Mouse (Mus musculus): ENCODE results near the gene Usp2. TPM values are rescaled to one million over a fixed set of nuclear protein-coding genes. Genes with fewer than 3 reads are reported as not detected.

Gene Usp2
- total and polyA plus RNA-seq, 3 experiments: 3.6 to 13.9 TPM; not detected in 1

DNA sequence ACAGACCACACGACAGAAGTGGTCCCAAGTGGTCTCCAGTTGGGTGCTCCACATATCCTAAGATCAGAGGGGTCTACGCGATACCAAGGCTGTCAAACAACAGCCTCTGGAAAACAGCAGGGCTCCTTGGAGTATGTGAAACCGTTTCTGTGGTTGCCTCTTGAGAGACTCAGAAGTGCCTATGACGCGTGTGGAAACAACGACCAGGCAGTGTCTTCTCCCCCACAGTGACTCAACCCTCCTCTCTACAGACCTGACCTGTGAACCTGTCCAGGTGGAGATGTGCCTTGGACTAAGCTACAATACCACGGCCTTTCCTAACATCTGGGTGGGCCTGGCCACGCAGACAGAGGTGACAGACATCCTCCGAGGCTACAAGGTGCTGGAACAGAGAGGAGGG lies 39.0 kb downstream of the Usp2 start:
- Histone ChIP-seq H3K27ac (ENCODE audit: control insufficient read depth, low read depth, low read length) (no peak overlapping the region), H3K9ac (ENCODE audit: control insufficient read depth, low read depth, low read length, poor library complexity, severe bottlenecking) (no peak overlapping the region), H3K4me3 (ENCODE audit: control insufficient read depth in 1 of 2, insufficient read depth in 1 of 2, low read depth in 2 of 2, low read length in 2 of 2) (no peak overlapping the region), H3K27me3 (ENCODE audit: control insufficient read depth in 1 of 2, insufficient read depth in 2 of 2, low read length in 2 of 2) (no peaks in the 10 kb centered on the region), H3K9me3 (replicated peaks; ENCODE audit: insufficient read depth, low read length) (no peaks in the 10 kb centered on the region), H3K4me1 (ENCODE audit: control insufficient read depth in 1 of 2, insufficient read depth in 2 of 2, low read length in 2 of 2) (peaks cover 0 to 14% of the 10 kb centered on the region in 2 experiments; a peak in 2 of 4 replicates), H3K79me2 (ENCODE audit: control insufficient read depth, insufficient read depth, low read length, poor library complexity) (peaks cover 35% of the 10 kb centered on the region), H3K36me3 (ENCODE audit: control insufficient read depth in 1 of 2, insufficient read depth in 2 of 2, low read length in 2 of 2) (peaks cover 0 to 8% of the 10 kb centered on the region in 2 experiments; a peak in 3 of 4 replicates)
- no peak for DNase-seq (ENCODE audit: low read depth, low spot score)
- TF ChIP-seq JUND (IDR thresholded peaks at IDR 0.05; ENCODE audit: low read depth, low read length) (no peak), E2F4 (IDR thresholded peaks at IDR 0.05; ENCODE audit: borderline replicate concordance, low read depth, low read length) (no peak), USF1 (IDR thresholded peaks at IDR 0.05; ENCODE audit: low read depth, low read length) (no peak)

DNA sequence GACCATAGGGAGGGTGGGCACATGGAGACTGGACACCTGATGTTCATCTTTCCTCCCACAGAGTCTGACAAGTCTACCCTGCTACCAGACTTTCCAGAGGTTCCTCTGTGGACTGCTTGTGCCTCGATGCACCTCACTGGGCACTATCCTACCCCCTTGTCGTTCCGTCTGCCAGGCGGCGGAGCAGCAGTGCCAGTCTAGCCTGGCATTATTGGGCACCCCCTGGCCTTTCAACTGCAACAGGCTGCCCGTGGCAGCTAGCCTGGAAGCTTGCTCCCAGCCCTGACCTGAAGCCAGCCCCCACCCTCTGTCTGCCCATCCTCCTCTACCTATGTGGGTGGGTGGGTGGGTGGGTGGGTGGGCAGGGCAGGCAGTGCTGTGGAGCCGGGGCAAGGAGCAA lies 39.4 kb downstream of the Usp2 start:
- no peak overlapping the region for H3K9ac ChIP-seq (ENCODE audit: control insufficient read depth, low read depth, low read length, poor library complexity, severe bottlenecking)
- no peak overlapping the region for H3K27ac ChIP-seq (ENCODE audit: control insufficient read depth, low read depth, low read length)
- TF ChIP-seq MXI1 (IDR thresholded peaks at IDR 0.05; ENCODE audit: low read depth, low read length) (no peak), ZKSCAN1 (IDR thresholded peaks at IDR 0.05; ENCODE audit: low read depth, low read length) (no peak), NELFE (IDR thresholded peaks at IDR 0.05; ENCODE audit: low read depth, low read length) (no peak), CTCF (IDR thresholded peaks at IDR 0.05 in 2 of 3, conservative IDR thresholded peaks at IDR 0.05 in 1 of 3; ENCODE audit: control insufficient read depth in 1 of 3, insufficient read depth in 1 of 3, low read depth in 2 of 3, low read length in 3 of 3, poor library complexity in 1 of 3, severe bottlenecking in 1 of 3) (no peak), ZMIZ1 (IDR thresholded peaks at IDR 0.05; ENCODE audit: low read depth, low read length) (no peak), HCFC1 (IDR thresholded peaks at IDR 0.05; ENCODE audit: low read depth, low read length) (no peak), ETS1 (IDR thresholded peaks at IDR 0.05; ENCODE audit: low read depth, low read length) (no peak), TCF12 (IDR thresholded peaks at IDR 0.05; ENCODE audit: low read depth, low read length) (no peak), SIN3A (IDR thresholded peaks at IDR 0.05; ENCODE audit: low read length) (no peak), BHLHE40 (IDR thresholded peaks at IDR 0.05; ENCODE audit: borderline replicate concordance, low read depth, low read length) (no peak)
- peaks cover 0 to 14% of the 10 kb centered on the region in 2 experiments; a peak in 2 of 4 replicates for H3K4me1 ChIP-seq (ENCODE audit: control insufficient read depth in 1 of 2, insufficient read depth in 2 of 2, low read length in 2 of 2)
- no peak overlapping the region for H3K4me3 ChIP-seq (ENCODE audit: control insufficient read depth in 1 of 2, insufficient read depth in 1 of 2, low read depth in 2 of 2, low read length in 2 of 2)
- peaks cover 38% of the 10 kb centered on the region for H3K79me2 ChIP-seq (ENCODE audit: control insufficient read depth, insufficient read depth, low read length, poor library complexity)
- H3K27me3 ChIP-seq (ENCODE audit: control insufficient read depth in 1 of 2, insufficient read depth in 2 of 2, low read length in 2 of 2): no peaks in the 10 kb centered on the region
- no peaks in the 10 kb centered on the region for H3K9me3 ChIP-seq (replicated peaks; ENCODE audit: insufficient read depth, low read length)
- DNase-seq (ENCODE audit: low read depth, low spot score): no peak
- H3K36me3 ChIP-seq (ENCODE audit: control insufficient read depth in 1 of 2, insufficient read depth in 2 of 2, low read length in 2 of 2): peaks cover 0 to 8% of the 10 kb centered on the region in 2 experiments; a peak in 3 of 4 replicates

DNA sequence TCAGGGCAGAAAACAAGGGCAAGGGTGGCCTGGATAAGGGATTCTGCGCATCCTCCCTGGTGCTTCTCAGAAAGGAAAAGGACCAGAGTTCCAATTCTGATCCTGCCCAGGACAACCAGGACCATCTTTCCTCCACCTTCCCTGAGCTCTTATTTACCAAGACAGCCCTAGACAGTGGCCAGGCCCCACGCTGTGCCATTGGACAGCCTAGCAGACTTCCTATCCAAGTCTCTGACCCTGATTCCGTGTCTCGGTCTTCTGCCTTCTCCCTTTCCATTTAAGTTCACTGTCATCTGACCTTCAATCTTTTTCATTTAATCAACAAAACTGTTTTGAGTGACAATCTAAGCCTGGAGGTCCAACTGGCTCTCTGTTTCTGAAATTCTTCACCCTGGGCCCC lies 39.8 kb downstream of the Usp2 start:
- H3K27me3 ChIP-seq (ENCODE audit: control insufficient read depth in 1 of 2, insufficient read depth in 2 of 2, low read length in 2 of 2): no peaks in the 10 kb centered on the region
- no peak overlapping the region for H3K4me3 ChIP-seq (ENCODE audit: control insufficient read depth in 1 of 2, insufficient read depth in 1 of 2, low read depth in 2 of 2, low read length in 2 of 2)
- peaks cover 38% of the 10 kb centered on the region for H3K79me2 ChIP-seq (ENCODE audit: control insufficient read depth, insufficient read depth, low read length, poor library complexity)
- no peaks in the 10 kb centered on the region for H3K9me3 ChIP-seq (replicated peaks; ENCODE audit: insufficient read depth, low read length)
- TF ChIP-seq POLR2A (IDR thresholded peaks at IDR 0.05; ENCODE audit: control insufficient read depth in 1 of 2, insufficient read depth in 1 of 2, low read depth in 1 of 2, low read length in 2 of 2, poor library complexity in 1 of 2): no peak
- no peak for TF ChIP-seq POLR2AphosphoS5 (IDR thresholded peaks at IDR 0.05; ENCODE audit: borderline replicate concordance, low read depth, low read length)
- no peak for TF ChIP-seq RAD21 (IDR thresholded peaks at IDR 0.05; ENCODE audit: low read depth, low read length)
- no peak for TF ChIP-seq BHLHE40 (IDR thresholded peaks at IDR 0.05; ENCODE audit: borderline replicate concordance, low read depth, low read length)
- TF ChIP-seq GATA1 (IDR thresholded peaks at IDR 0.05; ENCODE audit: low read depth, low read length): no peak
- H3K36me3 ChIP-seq (ENCODE audit: control insufficient read depth in 1 of 2, insufficient read depth in 2 of 2, low read length in 2 of 2): peaks cover 0 to 8% of the 10 kb centered on the region in 2 experiments; a peak in 3 of 4 replicates
- no peak overlapping the region for H3K27ac ChIP-seq (ENCODE audit: control insufficient read depth, low read depth, low read length)
- no peak for DNase-seq (ENCODE audit: low read depth, low spot score)
- H3K9ac ChIP-seq (ENCODE audit: control insufficient read depth, low read depth, low read length, poor library complexity, severe bottlenecking): no peak overlapping the region
- H3K4me1 ChIP-seq (ENCODE audit: control insufficient read depth in 1 of 2, insufficient read depth in 2 of 2, low read length in 2 of 2): peaks cover 0 to 14% of the 10 kb centered on the region in 2 experiments; a peak in 2 of 4 replicates

Data from MEL (cell line).